Mouse (Mus musculus) midbrain, postnatal 0 days (tissue): Measurements from ENCODE around the gene Pde6d. TPM values are rescaled to one million over a fixed set of nuclear protein-coding genes. Genes with fewer than 3 reads are reported as not detected.
A peak's percentile ranks its signal among the peaks of the same experiment; 100 is the strongest.

Experiments
- ATAC-seq: fragments of 200-750 bp; cut with Nextera tagmentation; 2 replicates; pipeline ENCODE4 v1.8.0; 2017; ENCODE audit warnings: moderate number of reproducible peaks, mild to moderate bottlenecking, moderate TSS enrichment, moderate library complexity; ENCODE audit not compliant: low FRiP score
- DNase-seq: peaks from one replicate; pipeline ENCODE4 v3.0.0-alpha.2; 2015; ENCODE audit warnings: low spot score
- H3K27ac ChIP-seq: fragments of 300-500 bp; sonication (generic); 2 replicates; pipeline ENCODE4 v1.5.1; 2014; ENCODE audit warnings: low read depth, mild to moderate bottlenecking, low read length, mixed read lengths
- H3K27me3 ChIP-seq: fragments of 300-500 bp; sonication (generic); 2 replicates; pipeline ENCODE4 v1.6.1; 2014; ENCODE audit warnings: low read length, control low read depth, mixed read lengths; ENCODE audit not compliant: insufficient read depth
- H3K36me3 ChIP-seq: fragments of 300-500 bp; sonication (generic); 2 replicates; pipeline ENCODE4 v1.6.1; 2014; ENCODE audit warnings: low read length, control low read depth, mixed read lengths; ENCODE audit not compliant: insufficient read depth
- H3K4me1 ChIP-seq: fragments of 300-500 bp; sonication (generic); 2 replicates; pipeline ENCODE4 v1.6.1; 2014; ENCODE audit warnings: mild to moderate bottlenecking, control low read depth, antibody characterized with exemption, low read length, mixed read lengths; ENCODE audit not compliant: insufficient read depth
- H3K4me2 ChIP-seq: fragments of 300-500 bp; sonication (generic); 2 replicates; pipeline ENCODE4 v1.6.1; 2014; ENCODE audit warnings: low read depth, mild to moderate bottlenecking, low read length, mixed read lengths; ENCODE audit not compliant: poor library complexity, severe bottlenecking
- H3K4me3 ChIP-seq: fragments of 300-500 bp; sonication (generic); 2 replicates; pipeline ENCODE4 v1.5.1; 2014; ENCODE audit warnings: low read depth, mild to moderate bottlenecking, low read length, moderate library complexity
- H3K9ac ChIP-seq: fragments of 300-500 bp; sonication (generic); replicated peaks from 2 replicates; pipeline ENCODE4 v1.6.1; 2014; ENCODE audit warnings: mild to moderate bottlenecking, low read length, moderate library complexity, mixed read lengths; ENCODE audit not compliant: poor library complexity, severe bottlenecking
- H3K9me3 ChIP-seq: fragments of 300-500 bp; sonication (generic); 2 replicates; pipeline ENCODE4 v1.6.1; 2016; ENCODE audit warnings: low read length, control low read depth
- CTCF ChIP-seq: IDR thresholded peaks from 2 replicates; pipeline ENCODE4 v1.5.1; 2016; ENCODE audit warnings: antibody characterized with exemption, mild to moderate bottlenecking
- WGBS: fragments of 180-500 bp; shearing (Covaris S2); extraction: QIAGEN DNeasy Blood & Tissue Kit; methylation state at CpG from one replicate; pipeline ENCODE4 v1.1.7; 2014; 5-methylcytosine and 5-hydroxymethylcytosine counted together
- polyA plus RNA-seq: library from polyadenylated mRNA; unstranded; fragments of >200 nt; fragmentation: Nextera tagmentation; extraction: Ambion mirVana; gene quantifications from 2 replicates; pipeline ENCODE4 v1.2.1, GENCODE M21; 2015
- total RNA-seq: library from RNA; depleted of rRNA; stranded (reverse); fragments of >200 nt; gene quantifications from 2 replicates; pipeline ENCODE4 v1.2.3, GENCODE M21; 2014

Pde6d gene
- total and polyA plus RNA-seq, 2 experiments from 2014 or later: 48.1 to 124 TPM

DNA sequence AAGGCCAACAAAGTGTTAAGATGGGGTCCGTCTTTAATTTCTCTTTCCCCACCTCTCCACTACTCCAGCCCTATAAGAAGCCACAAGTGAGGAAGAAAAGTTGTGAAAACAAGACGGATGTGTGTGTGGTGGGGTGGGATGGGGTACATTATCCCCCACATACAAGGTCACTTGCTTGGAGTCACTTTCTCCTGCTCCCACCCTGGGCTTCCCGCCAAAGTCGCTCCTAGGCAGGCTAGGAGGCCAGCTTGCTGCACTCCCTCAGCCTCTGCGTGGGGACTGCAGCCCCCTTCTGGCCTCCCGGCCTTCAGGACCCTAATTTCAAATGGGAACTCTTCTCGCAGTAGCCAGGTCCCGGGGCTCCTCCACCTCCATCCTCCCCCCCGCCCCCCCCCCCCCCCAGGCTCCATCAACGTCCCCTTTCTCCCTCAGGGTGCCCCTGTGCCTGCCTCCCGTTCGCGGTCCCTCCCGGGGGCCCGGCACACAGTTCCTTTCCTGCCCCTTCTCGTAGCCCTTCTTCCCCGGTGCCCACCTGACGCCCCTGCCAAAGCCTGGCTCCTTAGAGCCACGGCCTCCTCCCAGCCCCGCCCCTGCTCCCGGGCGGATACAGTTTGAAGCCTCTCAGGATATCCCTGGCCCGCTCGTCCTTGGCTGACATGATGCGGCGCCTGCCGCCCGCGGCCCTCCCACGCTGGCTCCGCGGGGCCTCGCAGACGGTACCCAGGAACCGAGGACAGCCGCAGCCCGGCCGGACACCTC lies 558 bp downstream of the Pde6d start:
- Histone ChIP-seq H3K9me3 (no peaks in the 10 kb centered on the region), H3K27me3 (no peaks in the 10 kb centered on the region), H3K4me2 (peak overlapping the region; percentile 89), H3K27ac (peak overlapping the region; percentile 82), H3K4me1 (0 out of 2 replicates have a peak, but pooled peaks cover 8% of the 10 kb centered on the region), H3K36me3 (no peaks in the 10 kb centered on the region), H3K4me3 (peak overlapping the region; percentile 89), H3K9ac (peak overlapping the region; percentile 90)
- DNase-seq: peak; percentile 10
- ATAC-seq: peak; percentile 77
- no peak for TF ChIP-seq CTCF
- WGBS: under 1% methylated on average over 36 of the region's 38 CpGs

DNA sequence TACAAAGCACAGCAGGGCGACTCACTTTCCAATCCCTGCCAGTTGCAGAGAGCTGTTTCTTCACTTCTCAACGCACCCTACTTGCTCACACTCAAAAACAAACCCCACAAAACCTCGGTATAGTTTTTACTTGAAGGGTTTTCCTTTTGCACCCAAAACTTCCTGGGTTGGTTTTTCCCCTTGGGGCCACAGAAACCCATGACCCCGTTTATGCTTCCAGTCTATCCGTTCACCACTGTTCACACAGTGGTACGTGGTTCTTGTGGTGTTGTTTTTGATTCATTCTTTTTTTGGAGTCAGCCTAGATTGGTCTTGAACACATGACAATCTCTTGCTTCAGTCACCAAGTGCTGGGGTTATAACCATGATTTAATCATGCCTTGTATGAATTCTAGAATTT lies 2.0 kb downstream of the Pde6d start:
- DNase-seq: no peak
- H3K4me3 ChIP-seq: no peak overlapping the region
- ATAC-seq: no peak
- no peaks in the 10 kb centered on the region for H3K27me3 ChIP-seq
- no peak overlapping the region for H3K9ac ChIP-seq
- H3K27ac ChIP-seq: no peak overlapping the region
- H3K36me3 ChIP-seq: no peaks in the 10 kb centered on the region
- no peak overlapping the region for H3K4me2 ChIP-seq
- no peak for TF ChIP-seq CTCF
- WGBS: 80% methylated on average over 6 of the region's 6 CpGs
- no peaks in the 10 kb centered on the region for H3K9me3 ChIP-seq
- H3K4me1 ChIP-seq: 0 out of 2 replicates have a peak, but pooled peaks cover 5% of the 10 kb centered on the region

- H3K27me3 ChIP-seq: no peaks in the 10 kb centered on the region
- no peaks in the 10 kb centered on the region for H3K4me1 ChIP-seq
- WGBS: 90% methylated on average over 4 of the region's 4 CpGs
- no peak overlapping the region for H3K27ac ChIP-seq
- ATAC-seq (no peak), DNase-seq (no peak)
- H3K9me3 ChIP-seq: no peaks in the 10 kb centered on the region
- no peak overlapping the region for H3K4me3 ChIP-seq
- H3K4me2 ChIP-seq: no peak overlapping the region
- peaks cover 6% of the 10 kb centered on the region; the same call in 1 of the 2 replicates for H3K36me3 ChIP-seq
- no peak overlapping the region for H3K9ac ChIP-seq
- no peak for TF ChIP-seq CTCF
These were observed 10.5 kb downstream of the Pde6d start for GRCm38 (mm10) chr1:86571941-86572340.

- Histone ChIP-seq H3K4me2 (no peak overlapping the region), H3K9ac (no peak overlapping the region), H3K27me3 (no peaks in the 10 kb centered on the region), H3K4me1 (no peaks in the 10 kb centered on the region), H3K4me3 (no peak overlapping the region), H3K27ac (no peak overlapping the region), H3K9me3 (no peaks in the 10 kb centered on the region), H3K36me3 (peaks cover 6% of the 10 kb centered on the region; the same call in 1 of the 2 replicates)
- WGBS: 93% methylated on average over 2 of the region's 2 CpGs
- TF ChIP-seq CTCF: no peak
- ATAC-seq (no peak), DNase-seq (no peak)
These were observed 11.0 kb downstream of the Pde6d start for GRCm38 (mm10) chr1:86571381-86571780.

DNA sequence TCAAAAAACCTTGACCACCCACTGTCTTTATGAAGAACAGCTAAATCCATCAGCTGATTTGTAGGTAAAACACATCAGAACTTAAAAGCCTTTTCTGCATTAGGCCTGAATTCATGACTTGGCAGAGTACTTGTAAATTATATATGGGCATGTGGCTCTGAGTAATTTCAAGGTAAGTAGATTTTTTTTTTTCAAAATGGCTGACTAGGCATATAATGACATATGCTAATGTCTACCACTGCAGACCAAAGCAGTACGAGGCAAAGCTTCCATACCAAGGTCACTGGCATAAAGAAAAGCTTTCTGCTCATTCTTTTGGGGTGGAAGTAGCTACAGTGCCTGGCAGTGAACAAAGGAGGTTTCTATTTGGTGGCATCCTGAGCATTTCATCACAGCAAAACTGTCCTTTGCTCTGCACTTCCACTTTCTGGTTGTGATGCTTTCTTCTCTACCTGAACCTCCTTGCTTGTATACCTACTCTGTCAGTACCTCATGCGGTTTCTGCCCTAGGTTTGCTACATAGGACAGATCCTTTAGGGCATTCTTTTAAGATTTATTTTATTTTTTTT lies 13.1 kb downstream of the Pde6d start:
- H3K4me1 ChIP-seq: no peaks in the 10 kb centered on the region
- H3K4me2 ChIP-seq: no peak overlapping the region
- no peak overlapping the region for H3K27ac ChIP-seq
- 83% methylated on average over 2 of the region's 2 CpGs for WGBS
- H3K27me3 ChIP-seq: no peaks in the 10 kb centered on the region
- TF ChIP-seq CTCF: no peak
- ATAC-seq (no peak), DNase-seq (no peak)
- H3K9ac ChIP-seq: no peak overlapping the region
- H3K9me3 ChIP-seq: no peaks in the 10 kb centered on the region
- no peak overlapping the region for H3K4me3 ChIP-seq
- H3K36me3 ChIP-seq: peaks cover 6% of the 10 kb centered on the region; the same call in 1 of the 2 replicates

GRCm38 (mm10) chr1:86568409-86568808 lies 14.0 kb downstream of the Pde6d start:
- ATAC-seq (no peak), DNase-seq (no peak)
- no peaks in the 10 kb centered on the region for H3K9me3 ChIP-seq
- TF ChIP-seq CTCF: no peak
- no peaks in the 10 kb centered on the region for H3K4me1 ChIP-seq
- H3K36me3 ChIP-seq: peaks cover 6% of the 10 kb centered on the region; the same call in 1 of the 2 replicates
- H3K4me3 ChIP-seq: no peak overlapping the region
- H3K4me2 ChIP-seq: no peak overlapping the region
- no peak overlapping the region for H3K9ac ChIP-seq
- WGBS: 89% methylated on average over 2 of the region's 2 CpGs
- H3K27ac ChIP-seq: no peak overlapping the region
- no peaks in the 10 kb centered on the region for H3K27me3 ChIP-seq
